Mouse (Mus musculus) forebrain, embryonic 11.5 days (tissue): ENCODE measurements at regions not wholly inside any gene's neighbourhood (a gene's known extent, or its start where the extent isn't known, plus 50 kb on each side); places are given as distances from the start of the nearest gene placed in this dataset.
A peak's percentile ranks its signal among the peaks of the same experiment; 100 is the strongest.

Experiments used
- ATAC-seq: fragments of 200-750 bp; cut with Nextera tagmentation; replicated peaks from 2 replicates; pipeline ENCODE4 v1.8.0; 2017; ENCODE audit warnings: moderate TSS enrichment; ENCODE audit not compliant: low FRiP score
- DNase-seq: peaks from one replicate; pipeline ENCODE4 v3.0.0-alpha.2; 2017; ENCODE audit warnings: low spot score
- H3K27ac ChIP-seq: fragments of 300-500 bp; sonication (generic); 2 replicates; pipeline ENCODE4 v1.5.1; 2014; ENCODE audit warnings: low read depth, low read length
- H3K27me3 ChIP-seq: fragments of 300-500 bp; sonication (generic); 2 replicates; pipeline ENCODE4 v1.6.1; 2014; ENCODE audit warnings: mild to moderate bottlenecking, low read length, mixed read lengths; ENCODE audit not compliant: control insufficient read depth, insufficient read depth
- H3K36me3 ChIP-seq: fragments of 300-500 bp; sonication (generic); 2 replicates; pipeline ENCODE4 v1.6.1; 2014; ENCODE audit warnings: mild to moderate bottlenecking, low read length, moderate library complexity, mixed read lengths; ENCODE audit not compliant: control insufficient read depth, insufficient read depth
- H3K4me1 ChIP-seq: fragments of 300-500 bp; sonication (generic); replicated peaks from 2 replicates; pipeline ENCODE4 v1.6.1; 2014; ENCODE audit warnings: low read length, mixed read lengths; ENCODE audit not compliant: control insufficient read depth, insufficient read depth
- H3K4me2 ChIP-seq: fragments of 300-500 bp; sonication (generic); 2 replicates; pipeline ENCODE4 v1.6.1; 2014; ENCODE audit warnings: low read depth, mild to moderate bottlenecking, low read length, moderate library complexity, mixed read lengths; ENCODE audit not compliant: severe bottlenecking
- H3K4me3 ChIP-seq: fragments of 300-500 bp; sonication (generic); 2 replicates; pipeline ENCODE4 v1.5.1; 2014; ENCODE audit warnings: low read depth, low read length
- H3K9ac ChIP-seq: fragments of 300-500 bp; sonication (generic); 2 replicates; pipeline ENCODE4 v1.6.1; 2014; ENCODE audit warnings: low read length
- H3K9me3 ChIP-seq: fragments of 300-500 bp; sonication (generic); 2 replicates; pipeline ENCODE4 v1.6.1; 2016; ENCODE audit warnings: low read length, mixed read lengths; ENCODE audit not compliant: control insufficient read depth
- WGBS: fragments of 180-500 bp; shearing (Covaris S2); extraction: QIAGEN DNeasy Blood & Tissue Kit; methylation state at CpG from one replicate; pipeline ENCODE4 v1.1.7; 2014; 5-methylcytosine and 5-hydroxymethylcytosine counted together

- no peaks in the 10 kb centered on the region for H3K4me1 ChIP-seq
- H3K4me2 ChIP-seq, result no peak overlapping the region
- H3K27me3 ChIP-seq, result no peaks in the 10 kb centered on the region
- no peak overlapping the region for H3K27ac ChIP-seq
- WGBS, result 95% methylated on average over 3 of the region's 3 CpGs
- H3K9ac ChIP-seq, result no peak overlapping the region
- no peak overlapping the region for H3K4me3 ChIP-seq
- DNase-seq, result no peak
- H3K9me3 ChIP-seq, result no peaks in the 10 kb centered on the region
- H3K36me3 ChIP-seq, result no peaks in the 10 kb centered on the region
- no peak for ATAC-seq
Measured at GRCm38 (mm10) chr11:25538641-25539258, 671.8 kb downstream of the 5730522E02Rik start.

GRCm38 (mm10) chr11:25536069-25536468 is 674.5 kb downstream of the 5730522E02Rik start:
- Histone ChIP-seq H3K27me3 (no peaks in the 10 kb centered on the region), H3K36me3 (no peaks in the 10 kb centered on the region), H3K4me1 (no peaks in the 10 kb centered on the region), H3K9me3 (no peaks in the 10 kb centered on the region), H3K9ac (no peak overlapping the region), H3K4me2 (no peak overlapping the region), H3K4me3 (no peak overlapping the region), H3K27ac (no peak overlapping the region)
- 91% methylated on average over 7 of the region's 7 CpGs for WGBS
- DNase-seq (no peak), ATAC-seq (no peak)

- no peaks in the 10 kb centered on the region for H3K9me3 ChIP-seq
- no peaks in the 10 kb centered on the region for H3K4me1 ChIP-seq
- no peak overlapping the region for H3K4me3 ChIP-seq
- no peak overlapping the region for H3K9ac ChIP-seq
- H3K36me3 ChIP-seq, result no peaks in the 10 kb centered on the region
- no peak overlapping the region for H3K27ac ChIP-seq
- H3K27me3 ChIP-seq, result no peaks in the 10 kb centered on the region
- no peak overlapping the region for H3K4me2 ChIP-seq
- no peak for DNase-seq
- WGBS, result 57% methylated on average over 2 of the region's 2 CpGs
- no peak for ATAC-seq
Measured at GRCm38 (mm10) chr11:25533081-25533480, 677.5 kb downstream of the 5730522E02Rik start.

GRCm38 (mm10) chr11:25531668-25532398 is 678.7 kb downstream of the 5730522E02Rik start:
- WGBS, result 70% methylated on average over 9 of the region's 9 CpGs
- no peak overlapping the region for H3K4me3 ChIP-seq
- ATAC-seq, result peak; percentile 59; the same call in 1 of the 2 replicates

GRCm38 (mm10) chr11:25528056-25528455 is 682.5 kb downstream of the 5730522E02Rik start:
- Histone ChIP-seq H3K27ac (no peak overlapping the region), H3K4me3 (no peak overlapping the region), H3K27me3 (no peaks in the 10 kb centered on the region), H3K4me2 (no peak overlapping the region), H3K4me1 (no peaks in the 10 kb centered on the region), H3K36me3 (no peaks in the 10 kb centered on the region), H3K9ac (no peak overlapping the region), H3K9me3 (no peaks in the 10 kb centered on the region)
- DNase-seq (no peak), ATAC-seq (no peak)
- 83% methylated on average over 5 of the region's 5 CpGs for WGBS

More at GRCm38 (mm10) chr11:25531668-25532398, 678.7 kb downstream of the 5730522E02Rik start:
- H3K9ac ChIP-seq, result no peak overlapping the region
- DNase-seq, result no peak
- no peaks in the 10 kb centered on the region for H3K9me3 ChIP-seq
- no peaks in the 10 kb centered on the region for H3K36me3 ChIP-seq
- no peak overlapping the region for H3K4me2 ChIP-seq
- H3K27me3 ChIP-seq, result no peaks in the 10 kb centered on the region
- no peak overlapping the region for H3K27ac ChIP-seq
- H3K4me1 ChIP-seq, result no peaks in the 10 kb centered on the region

GRCm38 (mm10) chr11:25518903-25519302 is 691.7 kb downstream of the 5730522E02Rik start:
- DNase-seq (no peak), ATAC-seq (no peak)
- Histone ChIP-seq H3K36me3 (no peaks in the 10 kb centered on the region), H3K9ac (no peak overlapping the region), H3K9me3 (no peaks in the 10 kb centered on the region), H3K4me1 (no peaks in the 10 kb centered on the region), H3K4me3 (no peak overlapping the region), H3K27me3 (no peaks in the 10 kb centered on the region), H3K4me2 (no peak overlapping the region), H3K27ac (no peak overlapping the region)
- WGBS, result 70% methylated on average over 2 of the region's 2 CpGs

GRCm38 (mm10) chr11:25518131-25518530 is 692.4 kb downstream of the 5730522E02Rik start:
- Histone ChIP-seq H3K27me3 (no peaks in the 10 kb centered on the region), H3K27ac (no peak overlapping the region), H3K36me3 (no peaks in the 10 kb centered on the region), H3K4me1 (no peaks in the 10 kb centered on the region), H3K9me3 (no peaks in the 10 kb centered on the region), H3K4me2 (no peak overlapping the region), H3K4me3 (no peak overlapping the region), H3K9ac (no peak overlapping the region)
- 95% methylated on average over 1 of the region's 1 CpGs for WGBS
- ATAC-seq (no peak), DNase-seq (no peak)

GRCm38 (mm10) chr11:25505500-25505899 is 705.1 kb downstream of the 5730522E02Rik start:
- no peak overlapping the region for H3K27ac ChIP-seq
- no peaks in the 10 kb centered on the region for H3K4me1 ChIP-seq
- no peaks in the 10 kb centered on the region for H3K9me3 ChIP-seq
- WGBS, result 91% methylated on average over 3 of the region's 3 CpGs
- H3K36me3 ChIP-seq, result no peaks in the 10 kb centered on the region
- no peak for ATAC-seq
- H3K9ac ChIP-seq, result no peak overlapping the region
- H3K4me3 ChIP-seq, result no peak overlapping the region
- DNase-seq, result no peak
- no peaks in the 10 kb centered on the region for H3K27me3 ChIP-seq
- no peak overlapping the region for H3K4me2 ChIP-seq
